Mouse (Mus musculus) megakaryocyte-erythroid progenitor cell, adult 5-6 weeks (primary cell): ENCODE results near the gene Atat1. TPM values are rescaled to one million over a fixed set of nuclear protein-coding genes. Genes with fewer than 3 reads are reported as not detected.
A peak's percentile ranks its signal among the peaks of the same experiment; 100 is the strongest.

ENCODE experiments used
- ATAC-seq: replicated peaks from 2 replicates; pipeline ENCODE4 v1.8.0; 2016; ENCODE audit warnings: mild to moderate bottlenecking, inconsistent platforms; ENCODE audit not compliant: severe bottlenecking, poor library complexity, low FRiP score, low TSS enrichment
- total RNA-seq, 2 experiments: library from RNA; stranded (forward) in 1 of 2; stranded (reverse) in 1 of 2; fragments of 200-1000, 215-1000 nt in 1 of 2; fragments of >200 nt in 1 of 2; fragmentation: Nextera tagmentation in 1 of 2; gene quantifications; 2 replicates each; pipeline ENCODE4 v1.2.3; 2014 to 2017

Atat1 gene
- total RNA-seq, 2 experiments from 2014 or later: 3.0 to 31.9 TPM

- ATAC-seq: no peak
Observed at GRCm38 (mm10) chr17:35918276-35919059, 8.6 kb upstream of the Atat1 start.

- no peak for ATAC-seq
Observed at GRCm38 (mm10) chr17:35917463-35918251, 7.8 kb upstream of the Atat1 start.

GRCm38 (mm10) chr17:35917143-35917462 is 7.2 kb upstream of the Atat1 start:
- ATAC-seq: no peak

- peak; percentile 80 for ATAC-seq
Observed at GRCm38 (mm10) chr17:35916297-35917142, 6.6 kb upstream of the Atat1 start, which contains the start of the genes Mrps18b and Ppp1r10. TSS of gene Mrps18b (minus strand) at chr17:35916389. TSS of gene Ppp1r10 (plus strand) at chr17:35916434.

- ATAC-seq: peak; percentile 3; the same call in 1 of the 2 replicates
Observed at GRCm38 (mm10) chr17:35915538-35916296, 5.8 kb upstream of the Atat1 start.

GRCm38 (mm10) chr17:35914975-35915374 is 5.1 kb upstream of the Atat1 start:
- no peak for ATAC-seq

GRCm38 (mm10) chr17:35909186-35909918 is 523 bp downstream of the Atat1 start:
- peak; percentile 18 for ATAC-seq

GRCm38 (mm10) chr17:35907609-35908008 is 2.3 kb downstream of the Atat1 start:
- no peak for ATAC-seq

- no peak for ATAC-seq
Observed at GRCm38 (mm10) chr17:35905587-35905986, 4.3 kb downstream of the Atat1 start.

- 0 out of 2 replicates have a peak, but pooled peaks have one; percentile 5 for ATAC-seq
Observed at GRCm38 (mm10) chr17:35903992-35904355, 5.9 kb downstream of the Atat1 start.

GRCm38 (mm10) chr17:35903343-35903991 is 6.4 kb downstream of the Atat1 start:
- ATAC-seq: peak; percentile 53

GRCm38 (mm10) chr17:35900636-35901035 is 9.2 kb downstream of the Atat1 start:
- no peak for ATAC-seq

- ATAC-seq: peak; percentile 56
Observed at GRCm38 (mm10) chr17:35897644-35898573, 12.0 kb downstream of the Atat1 start.

- ATAC-seq: peak; percentile 51
Observed at GRCm38 (mm10) chr17:35896781-35897643, 12.9 kb downstream of the Atat1 start, which contains the start of gene 2310061I04Rik. TSS of gene 2310061I04Rik (minus strand) at chr17:35897431.

- ATAC-seq: no peak
Observed at GRCm38 (mm10) chr17:35887725-35888124, 22.1 kb downstream of the Atat1 start.

- no peak for ATAC-seq
Observed at GRCm38 (mm10) chr17:35883777-35884176, 26.1 kb downstream of the Atat1 start.
